ENCODE assay signal across 22 mouse cellular contexts in genomic region chr7:114086021-114086710, GRCm38 (mm10). TPM values are rescaled to one million over a fixed set of nuclear protein-coding genes. Genes with fewer than 3 reads are reported as not detected.
A peak's percentile ranks its signal among the peaks of the same experiment; 100 is the strongest.
DNase-seq lines count a peak whose midpoint lies in the region; ATAC-seq and TF ChIP-seq lines count a peak whose summit lies in the region.
"Had no signal": no experiment of that assay in that cellular context is flagged by ENCODE, and none has a peak within 500 bp of the region (broad histone marks: within the 10 kb centered on the region; RNA-seq: fewer than 3 reads in every experiment).

No protein-coding gene starts in this region.

- H3K4me2 ChIP-seq in kidney, postnatal 0 days (ENCODE audit: low read length), result no peak overlapping the region
- no peak overlapping the region for H3K4me2 ChIP-seq in hindbrain, embryonic 14.5 days (replicated peaks)
- H3K4me2 ChIP-seq: embryonic facial prominence, embryonic 15.5 days; hindbrain, embryonic 13.5 days had no signal

- no peaks in the 10 kb centered on the region for H3K36me3 ChIP-seq in heart, embryonic 10.5 days
- no peaks in the 10 kb centered on the region for H3K36me3 ChIP-seq in kidney, postnatal 0 days (ENCODE audit: insufficient read depth, low read length)
- no peaks in the 10 kb centered on the region for H3K36me3 ChIP-seq in hindbrain, embryonic 14.5 days (replicated peaks; ENCODE audit: control insufficient read depth, insufficient read depth)
- H3K36me3 ChIP-seq: embryonic facial prominence, embryonic 15.5 days; forebrain, embryonic 10.5 days; hindbrain, embryonic 13.5 days had no signal

- ATAC-seq in kidney, postnatal 0 days (replicated peaks; ENCODE audit: low FRiP score, low read depth), result no peak
- ATAC-seq in hindbrain, embryonic 14.5 days (ENCODE audit: low FRiP score), result no peak
- ATAC-seq: forebrain, embryonic 14.5 days had no signal

- H3K9me3 ChIP-seq in heart, embryonic 10.5 days, result no peaks in the 10 kb centered on the region
- no peaks in the 10 kb centered on the region for H3K9me3 ChIP-seq in kidney, postnatal 0 days (replicated peaks; ENCODE audit: low read length)
- H3K9me3 ChIP-seq in hindbrain, embryonic 14.5 days (ENCODE audit: control insufficient read depth, low read length), result no peaks in the 10 kb centered on the region
- H3K9me3 ChIP-seq: embryonic facial prominence, embryonic 15.5 days; forebrain, embryonic 10.5 days; hindbrain, embryonic 13.5 days had no signal

- peaks cover 63% of the 10 kb centered on the region for H3K4me1 ChIP-seq in heart, embryonic 10.5 days
- H3K4me1 ChIP-seq in kidney, postnatal 0 days (replicated peaks; ENCODE audit: insufficient read depth, low read length), result peaks cover 8% of the 10 kb centered on the region; the same call in 1 of the 2 replicates
- H3K4me1 ChIP-seq in hindbrain, embryonic 14.5 days (replicated peaks; ENCODE audit: control insufficient read depth, insufficient read depth, low read length), result no peaks in the 10 kb centered on the region; the same call in 1 of the 2 replicates

- H3K27me3 ChIP-seq in heart, embryonic 10.5 days (ENCODE audit: insufficient read depth, poor library complexity, severe bottlenecking), result no peaks in the 10 kb centered on the region
- H3K27me3 ChIP-seq in kidney, postnatal 0 days (ENCODE audit: insufficient read depth, low read length), result no peaks in the 10 kb centered on the region
- H3K27me3 ChIP-seq in hindbrain, embryonic 14.5 days (ENCODE audit: control insufficient read depth, insufficient read depth, low read length), result no peaks in the 10 kb centered on the region
- H3K27me3 ChIP-seq: embryonic facial prominence, embryonic 15.5 days; hindbrain, embryonic 13.5 days had no signal

- TF ChIP-seq CTCF in kidney, postnatal 0 days (IDR thresholded peaks at IDR 0.05; ENCODE audit: low read depth), result no peak

- H3K9ac ChIP-seq in kidney, postnatal 0 days (ENCODE audit: low read depth, low read length), result no peak overlapping the region
- H3K9ac ChIP-seq in hindbrain, embryonic 14.5 days, result no peak overlapping the region
- H3K9ac ChIP-seq: embryonic facial prominence, embryonic 15.5 days; hindbrain, embryonic 13.5 days had no signal

- no peak overlapping the region for H3K4me3 ChIP-seq in heart, embryonic 10.5 days
- H3K4me3 ChIP-seq in kidney, postnatal 0 days (replicated peaks; ENCODE audit: low read depth, low read length), result no peak overlapping the region
- H3K4me3 ChIP-seq in hindbrain, embryonic 14.5 days (replicated peaks; ENCODE audit: low read length), result no peak overlapping the region
- H3K4me3 ChIP-seq: embryonic facial prominence, embryonic 15.5 days; erythroblast, embryonic 14.5 days; forebrain, embryonic 10.5 days; hindbrain, embryonic 13.5 days had no signal

- H3K27ac ChIP-seq in heart, embryonic 10.5 days, result peak overlapping the region; percentile 33; the same call in 1 of the 2 replicates
- peak overlapping the region; percentile 20; the same call in 1 of the 2 replicates for H3K27ac ChIP-seq in kidney, postnatal 0 days
- no peak overlapping the region for H3K27ac ChIP-seq in hindbrain, embryonic 14.5 days
- H3K27ac ChIP-seq: embryonic facial prominence, embryonic 15.5 days; hindbrain, embryonic 13.5 days had no signal

- WGBS in heart, embryonic 10.5 days, result 65% methylated on average over 6 of the region's 6 CpGs
- 48% methylated on average over 6 of the region's 6 CpGs for WGBS in kidney, postnatal 0 days
- 84% methylated on average over 6 of the region's 6 CpGs for WGBS in hindbrain, embryonic 14.5 days

- no peak for DNase-seq in heart, embryonic 10.5 days (ENCODE audit: low spot score)
- DNase-seq in heart, postnatal 36 days, result no peak
- DNase-seq in kidney, postnatal 0 days (ENCODE audit: low spot score), result no peak
- no peak for DNase-seq in kidney, adult 8-10 months
- peak; percentile 46 to 48 for DNase-seq in B cell, adult 2 months
- peak; percentile 53 to 72 for DNase-seq in natural killer cell, adult 2 months (ENCODE audit: low spot score in 2 of 2)
- no peak for DNase-seq in hindbrain, embryonic 14.5 days (ENCODE audit: low spot score)
- no peak for DNase-seq in layer of hippocampus, postnatal 36 days
- DNase-seq: adrenal gland, adult 2 months; adrenal gland, postnatal 25 days; cerebellum, adult 2 months; cerebellum, postnatal 10 days; embryo, embryonic 11 days; gastrocnemius, postnatal 36 days; heart, adult 11 months; heart, postnatal 10 days had no signal

- intact Hi-C loops in heart, postnatal 36 days (cut with DNase I), result no loop called here

RNA-seq across cellular contexts. Expression of gene Rras2, which starts 31.4 kb away (rescaled TPM):
- polyA plus RNA-seq in heart, embryonic 10.5 days (2016; fragmentation: Nextera tagmentation; extraction: Ambion mirVana), result 51.8 and 57.5 TPM in 2 replicates
- 10 to 100 TPM; 48.5 to 51.6 TPM for total RNA-seq in heart, postnatal 36 days (2021)
- 46.3 and 51.2 TPM in 2 replicates for polyA plus RNA-seq in kidney, postnatal 0 days (2015; fragmentation: Nextera tagmentation; extraction: Ambion mirVana)
- polyA plus RNA-seq in hindbrain, embryonic 14.5 days (2014; fragmentation: Nextera tagmentation; extraction: Ambion mirVana), result 23.9 and 28.8 TPM in 2 replicates
- total RNA-seq in layer of hippocampus, postnatal 36 days (2021), result 10 to 100 TPM; 30.6 to 33.9 TPM
- total RNA-seq: MEL had no signal
- polyA plus RNA-seq: erythroblast, embryonic 14.5 days had no signal

Comparison
In these comparisons a context has a peak if more than half of its experiments do, and no peak if none do; other contexts are left out.
1. DNase-seq: peak in B cell, adult 2 months (2 of 2) and natural killer cell, adult 2 months (2 of 2); none in heart, embryonic 10.5 days (single experiment), heart, postnatal 36 days (0 of 2), kidney, postnatal 0 days (single experiment), kidney, adult 8-10 months (0 of 2), hindbrain, embryonic 14.5 days (single experiment) and layer of hippocampus, postnatal 36 days (0 of 2).